Comparison of ENCODE assay signal across 24 mouse cellular contexts in genomic region chr3:93480053-93480452, GRCm38 (mm10). TPM values are rescaled to one million over a fixed set of nuclear protein-coding genes. Genes with fewer than 3 reads are reported as not detected.
"Had no signal": no experiment of that assay in that cellular context is flagged by ENCODE, and none has a peak within 500 bp of the region (broad histone marks: within the 10 kb centered on the region; RNA-seq: fewer than 3 reads in every experiment).

No protein-coding gene starts in this region.

- H3K36me3 ChIP-seq: neural tube, embryonic 15.5 days; stomach, embryonic 15.5 days had no signal

- H3K4me3 ChIP-seq: neural tube, embryonic 15.5 days; stomach, embryonic 15.5 days had no signal

- H3K27me3 ChIP-seq: neural tube, embryonic 15.5 days; stomach, embryonic 15.5 days had no signal

- DNase-seq: retina, postnatal 1 day; right cerebral cortex, adult 18-20 months; right cerebral cortex, postnatal 14 days; right cerebral cortex, postnatal 25 days; right cerebral cortex, postnatal 4 days; spleen, adult 18-20 months; thymus, adult 18-20 months; thymus, adult 2 months; thymus, postnatal 14 days; thymus, postnatal 25 days; thymus, postnatal 36 days; thymus, postnatal 4 days had no signal

- H3K27ac ChIP-seq: neural tube, embryonic 15.5 days; stomach, embryonic 15.5 days; stomach, postnatal 0 days had no signal

- H3K4me1 ChIP-seq: neural tube, embryonic 15.5 days; stomach, embryonic 15.5 days had no signal

- H3K9me3 ChIP-seq: neural tube, embryonic 15.5 days; stomach, embryonic 15.5 days had no signal

- H3K4me2 ChIP-seq: neural tube, embryonic 15.5 days; stomach, embryonic 15.5 days had no signal

- H3K9ac ChIP-seq: neural tube, embryonic 15.5 days; stomach, embryonic 15.5 days had no signal

RNA-seq across cellular contexts. Expression of gene Tchhl1, which starts 11.5 kb away (rescaled TPM):
- total RNA-seq: neutrophil, adult 5-6 weeks had no signal
- polyA plus RNA-seq: neural tube, embryonic 14.5 days; neural tube, embryonic 15.5 days; small intestine, adult 2 months; spleen, adult 2 months; stomach, embryonic 14.5 days; stomach, embryonic 15.5 days; stomach, embryonic 16.5 days; stomach, postnatal 0 days; testis, adult 2 months; thymus, adult 2 months; thymus, postnatal 0 days; urinary bladder, adult 2 months had no signal

RNA-seq across cellular contexts. Expression of gene Tchh, which starts 37.9 kb away (rescaled TPM):
- polyA plus RNA-seq: small intestine, adult 2 months had no signal
